Mouse (Mus musculus): ENCODE measurements around the gene Ugt2a2. TPM values are rescaled to one million over a fixed set of nuclear protein-coding genes. Genes with fewer than 3 reads are reported as not detected.

Ugt2a2 gene
- not detected for polyA plus RNA-seq (2015; fragmentation: Illumina TruSeq; extraction: RNeasy Lipid Tissue Mini Kit (QIAGEN cat#74804); ENCODE audit: insufficient read depth, low replicate concordance)

DNA sequence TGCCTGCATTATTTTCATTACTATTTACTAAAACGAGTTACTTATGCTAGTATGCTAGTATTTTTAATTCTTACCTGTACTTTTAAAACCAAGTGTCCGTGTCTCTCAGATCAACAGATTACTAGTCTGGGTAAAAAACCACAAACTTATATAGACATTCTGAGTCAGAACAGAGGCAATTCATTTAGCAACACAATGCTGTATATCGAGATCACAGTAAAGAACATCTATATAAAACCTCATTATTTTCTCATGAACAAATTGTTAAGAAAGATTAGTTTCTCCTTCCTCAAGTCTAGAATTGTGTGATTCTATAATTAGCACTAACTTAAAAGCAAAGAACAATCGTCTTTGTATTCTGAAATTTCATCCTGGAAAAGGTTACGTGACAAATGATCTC, at the start of gene Ugt2a2:
Ugt2a2 (minus strand) TSS at position 101 of the 400 bp plus-strand sequence.

GRCm38 (mm10) chr5:87490771-87491170, 8.7 kb upstream of the Ugt2a2 start, which contains the start of gene Ugt2a1:
TSS of gene Ugt2a1 (minus strand) at chr5:87490871.

GRCm38 (mm10) chr5:87486706-87487105, 4.6 kb upstream of the Ugt2a2 start, which contains the start of gene Gm43638:
TSS of gene Gm43638 (minus strand) at chr5:87486806.

GRCm38 (mm10) chr5:87424041-87424440, 58.0 kb downstream of the Ugt2a2 start, which contains the start of gene Ugt2b38:
TSS of gene Ugt2b38 (minus strand) at chr5:87424203.

Other genes with a start within 250 kb of the Ugt2a2 start
- gene Ugt2b37, start 227.5 kb downstream of the Ugt2a2 start, polyA plus RNA-seq (2015; fragmentation: Illumina TruSeq; extraction: RNeasy Lipid Tissue Mini Kit (QIAGEN cat#74804); ENCODE audit: insufficient read depth, low replicate concordance), result not detected
- not detected for gene Ugt2a3, start 145.1 kb downstream of the Ugt2a2 start, polyA plus RNA-seq (2015; fragmentation: Illumina TruSeq; extraction: RNeasy Lipid Tissue Mini Kit (QIAGEN cat#74804); ENCODE audit: insufficient read depth, low replicate concordance)
- not detected for gene Ugt2b38, start 58.1 kb downstream of the Ugt2a2 start, polyA plus RNA-seq (2015; fragmentation: Illumina TruSeq; extraction: RNeasy Lipid Tissue Mini Kit (QIAGEN cat#74804); ENCODE audit: insufficient read depth, low replicate concordance)
- not detected for gene Gm43638, start 4.5 kb upstream of the Ugt2a2 start, polyA plus RNA-seq (2015; fragmentation: Illumina TruSeq; extraction: RNeasy Lipid Tissue Mini Kit (QIAGEN cat#74804); ENCODE audit: insufficient read depth, low replicate concordance)
- not detected for gene Ugt2a1, start 8.6 kb upstream of the Ugt2a2 start, polyA plus RNA-seq (2015; fragmentation: Illumina TruSeq; extraction: RNeasy Lipid Tissue Mini Kit (QIAGEN cat#74804); ENCODE audit: insufficient read depth, low replicate concordance)
- not detected for gene Sult1b1, start 55.9 kb upstream of the Ugt2a2 start, polyA plus RNA-seq (2015; fragmentation: Illumina TruSeq; extraction: RNeasy Lipid Tissue Mini Kit (QIAGEN cat#74804); ENCODE audit: insufficient read depth, low replicate concordance)
- gene Sult1d1, start 86.8 kb upstream of the Ugt2a2 start, polyA plus RNA-seq (2015; fragmentation: Illumina TruSeq; extraction: RNeasy Lipid Tissue Mini Kit (QIAGEN cat#74804); ENCODE audit: insufficient read depth, low replicate concordance), result not detected
- 0.77 TPM for gene Sult1e1, start 109.3 kb upstream of the Ugt2a2 start, polyA plus RNA-seq (2015; fragmentation: Illumina TruSeq; extraction: RNeasy Lipid Tissue Mini Kit (QIAGEN cat#74804); ENCODE audit: insufficient read depth, low replicate concordance)
- not detected for gene Csn1s1, start 183.9 kb upstream of the Ugt2a2 start, polyA plus RNA-seq (2015; fragmentation: Illumina TruSeq; extraction: RNeasy Lipid Tissue Mini Kit (QIAGEN cat#74804); ENCODE audit: insufficient read depth, low replicate concordance)
- gene Csn2, start 217.4 kb upstream of the Ugt2a2 start, polyA plus RNA-seq (2015; fragmentation: Illumina TruSeq; extraction: RNeasy Lipid Tissue Mini Kit (QIAGEN cat#74804); ENCODE audit: insufficient read depth, low replicate concordance), result 0.99 TPM

Data from spleen, adult 10 weeks (tissue).